Mouse (Mus musculus): ENCODE measurements at regions not wholly inside any gene's neighbourhood (a gene's known extent, or its start where the extent isn't known, plus 50 kb on each side); places are given as distances from the start of the nearest gene placed in this dataset.

GRCm38 (mm10) chr3:149371439-149371838, 381.1 kb upstream of the Adgrl2 start:
- DNase-seq (ENCODE audit: low read depth in 2 of 2, low spot score in 2 of 2), result no peak

GRCm38 (mm10) chr3:149370517-149371227, 380.3 kb upstream of the Adgrl2 start:
- DNase-seq (ENCODE audit: low read depth in 2 of 2, low spot score in 2 of 2), result no peak

GRCm38 (mm10) chr3:149367888-149368287, 377.5 kb upstream of the Adgrl2 start:
- no peak for DNase-seq (ENCODE audit: low read depth in 2 of 2, low spot score in 2 of 2)

GRCm38 (mm10) chr3:149360164-149360563, 369.8 kb upstream of the Adgrl2 start:
- DNase-seq (ENCODE audit: low read depth in 2 of 2, low spot score in 2 of 2), result no peak

GRCm38 (mm10) chr3:149358570-149359193, 368.3 kb upstream of the Adgrl2 start:
- no peak for DNase-seq (ENCODE audit: low read depth in 2 of 2, low spot score in 2 of 2)

- no peak for DNase-seq (ENCODE audit: low read depth in 2 of 2, low spot score in 2 of 2)
Observed at GRCm38 (mm10) chr3:149357903-149358569, 367.7 kb upstream of the Adgrl2 start.

- DNase-seq (ENCODE audit: low read depth in 2 of 2, low spot score in 2 of 2), result no peak
Observed at GRCm38 (mm10) chr3:149357121-149357520, 366.8 kb upstream of the Adgrl2 start.

GRCm38 (mm10) chr3:149355362-149355761, 365.0 kb upstream of the Adgrl2 start:
- DNase-seq (ENCODE audit: low read depth in 2 of 2, low spot score in 2 of 2), result no peak

GRCm38 (mm10) chr3:149353958-149354357, 363.6 kb upstream of the Adgrl2 start:
- no peak for DNase-seq (ENCODE audit: low read depth in 2 of 2, low spot score in 2 of 2)

GRCm38 (mm10) chr3:149352546-149352945, 362.2 kb upstream of the Adgrl2 start:
- no peak for DNase-seq (ENCODE audit: low read depth in 2 of 2, low spot score in 2 of 2)

- no peak for DNase-seq (ENCODE audit: low read depth in 2 of 2, low spot score in 2 of 2)
Observed at GRCm38 (mm10) chr3:149349731-149350130, 359.4 kb upstream of the Adgrl2 start.

- DNase-seq (ENCODE audit: low read depth in 2 of 2, low spot score in 2 of 2), result no peak
Observed at GRCm38 (mm10) chr3:149349211-149349697, 358.9 kb upstream of the Adgrl2 start.

- no peak for DNase-seq (ENCODE audit: low read depth in 2 of 2, low spot score in 2 of 2)
Observed at GRCm38 (mm10) chr3:149348459-149348971, 358.2 kb upstream of the Adgrl2 start.

- DNase-seq (ENCODE audit: low read depth in 2 of 2, low spot score in 2 of 2), result no peak
Observed at GRCm38 (mm10) chr3:149347241-149347992, 357.1 kb upstream of the Adgrl2 start.

GRCm38 (mm10) chr3:149342511-149342910, 352.2 kb upstream of the Adgrl2 start:
- no peak for DNase-seq (ENCODE audit: low read depth in 2 of 2, low spot score in 2 of 2)

GRCm38 (mm10) chr3:149339374-149339753, 349.0 kb upstream of the Adgrl2 start:
- DNase-seq (ENCODE audit: low read depth in 2 of 2, low spot score in 2 of 2), result no peak

GRCm38 (mm10) chr3:149338684-149339373, 348.5 kb upstream of the Adgrl2 start:
- no peak for DNase-seq (ENCODE audit: low read depth in 2 of 2, low spot score in 2 of 2)

- no peak for DNase-seq (ENCODE audit: low read depth in 2 of 2, low spot score in 2 of 2)
Observed at GRCm38 (mm10) chr3:149335259-149335658, 344.9 kb upstream of the Adgrl2 start.

- no peak for DNase-seq (ENCODE audit: low read depth in 2 of 2, low spot score in 2 of 2)
Observed at GRCm38 (mm10) chr3:149333607-149334006, 343.3 kb upstream of the Adgrl2 start.

GRCm38 (mm10) chr3:149333131-149333530, 342.8 kb upstream of the Adgrl2 start:
- no peak for DNase-seq (ENCODE audit: low read depth in 2 of 2, low spot score in 2 of 2)

- no peak for DNase-seq (ENCODE audit: low read depth in 2 of 2, low spot score in 2 of 2)
Observed at GRCm38 (mm10) chr3:149332105-149332504, 341.8 kb upstream of the Adgrl2 start.

Data from CD8-positive naive resting alpha-beta T cell, adult 2 months (primary cell).